Mouse (Mus musculus): Measurements from ENCODE around the gene Traf5. TPM values are rescaled to one million over a fixed set of nuclear protein-coding genes. Genes with fewer than 3 reads are reported as not detected.
A peak's percentile ranks its signal among the peaks of the same experiment; 100 is the strongest.

Traf5 gene
- polyA plus RNA-seq, 1 experiment from 2014 or later = 20.0 TPM

- Histone ChIP-seq H3K9me3 (replicated peaks) (no peaks in the 10 kb centered on the region), H3K9ac (no peak overlapping the region), H3K36me3 (no peaks in the 10 kb centered on the region), H3K4me1 (peaks cover 65% of the 10 kb centered on the region), H3K27ac (peak overlapping the region; percentile 67), H3K4me3 (replicated peaks) (no peak overlapping the region), H3K4me2 (no peak overlapping the region), H3K27me3 (no peaks in the 10 kb centered on the region)
- no peak for ATAC-seq (replicated peaks; ENCODE audit: low FRiP score)
- 65% methylated on average over 1 of the region's 1 CpGs for WGBS
Measured at GRCm38 (mm10) chr1:192074824-192075223, 17.5 kb downstream of the Traf5 start.

GRCm38 (mm10) chr1:192072426-192072825 is 19.9 kb downstream of the Traf5 start:
- H3K4me1 ChIP-seq = peaks cover 53% of the 10 kb centered on the region
- no peak overlapping the region for H3K9ac ChIP-seq
- H3K4me2 ChIP-seq = no peak overlapping the region
- no peak overlapping the region for H3K4me3 ChIP-seq (replicated peaks)
- no peak for ATAC-seq (replicated peaks; ENCODE audit: low FRiP score)
- H3K9me3 ChIP-seq (replicated peaks) = no peaks in the 10 kb centered on the region
- no peak overlapping the region for H3K27ac ChIP-seq
- no peaks in the 10 kb centered on the region for H3K27me3 ChIP-seq
- 79% methylated on average over 1 of the region's 1 CpGs for WGBS
- peaks cover 1% of the 10 kb centered on the region; the same call in 1 of the 2 replicates for H3K36me3 ChIP-seq

GRCm38 (mm10) chr1:192070618-192071051 is 21.7 kb downstream of the Traf5 start:
- Histone ChIP-seq H3K9ac (peak overlapping the region; percentile 23; the same call in 1 of the 2 replicates), H3K4me3 (replicated peaks) (peak overlapping the region; percentile 30), H3K4me1 (peaks cover 37% of the 10 kb centered on the region), H3K27me3 (no peaks in the 10 kb centered on the region), H3K36me3 (peaks cover 18% of the 10 kb centered on the region), H3K27ac (peak overlapping the region; percentile 90), H3K4me2 (peak overlapping the region; percentile 60), H3K9me3 (replicated peaks) (no peaks in the 10 kb centered on the region)
- 20% methylated on average over 3 of the region's 3 CpGs for WGBS
- peak; percentile 65 for ATAC-seq (replicated peaks; ENCODE audit: low FRiP score)

GRCm38 (mm10) chr1:192069971-192070591 is 22.3 kb downstream of the Traf5 start:
- Histone ChIP-seq H3K4me2 (peak overlapping the region; percentile 60), H3K4me1 (peaks cover 37% of the 10 kb centered on the region), H3K36me3 (peaks cover 23% of the 10 kb centered on the region), H3K4me3 (replicated peaks) (peak overlapping the region; percentile 30), H3K27me3 (no peaks in the 10 kb centered on the region), H3K9me3 (replicated peaks) (no peaks in the 10 kb centered on the region), H3K27ac (peak overlapping the region; percentile 90), H3K9ac (peak overlapping the region; percentile 23)
- peak; percentile 65 for ATAC-seq (replicated peaks; ENCODE audit: low FRiP score)
- 6% methylated on average over 13 of the region's 13 CpGs for WGBS

GRCm38 (mm10) chr1:192068188-192068587 is 24.2 kb downstream of the Traf5 start:
- Histone ChIP-seq H3K9me3 (replicated peaks) (peaks cover 8% of the 10 kb centered on the region; the same call in 1 of the 2 replicates), H3K4me3 (replicated peaks) (no peak overlapping the region), H3K9ac (no peak overlapping the region), H3K4me2 (no peak overlapping the region), H3K4me1 (peaks cover 28% of the 10 kb centered on the region), H3K27ac (no peak overlapping the region), H3K36me3 (peaks cover 42% of the 10 kb centered on the region), H3K27me3 (no peaks in the 10 kb centered on the region)
- WGBS = 53% methylated on average over 2 of the region's 2 CpGs
- no peak for ATAC-seq (replicated peaks; ENCODE audit: low FRiP score)

- Histone ChIP-seq H3K36me3 (peaks cover 52% of the 10 kb centered on the region), H3K9me3 (replicated peaks) (peaks cover 8% of the 10 kb centered on the region; the same call in 1 of the 2 replicates), H3K27ac (no peak overlapping the region), H3K4me3 (replicated peaks) (no peak overlapping the region), H3K27me3 (no peaks in the 10 kb centered on the region), H3K4me2 (no peak overlapping the region), H3K9ac (no peak overlapping the region), H3K4me1 (peaks cover 28% of the 10 kb centered on the region)
- WGBS = 97% methylated on average over 3 of the region's 3 CpGs
- ATAC-seq (replicated peaks; ENCODE audit: low FRiP score) = no peak
Measured at GRCm38 (mm10) chr1:192066956-192067355, 25.4 kb downstream of the Traf5 start.

- Histone ChIP-seq H3K4me3 (replicated peaks) (no peak overlapping the region), H3K27ac (no peak overlapping the region), H3K9me3 (replicated peaks) (peaks cover 8% of the 10 kb centered on the region; the same call in 1 of the 2 replicates), H3K27me3 (no peaks in the 10 kb centered on the region), H3K36me3 (peaks cover 81% of the 10 kb centered on the region), H3K9ac (no peak overlapping the region), H3K4me2 (no peak overlapping the region), H3K4me1 (peaks cover 9% of the 10 kb centered on the region)
- ATAC-seq (replicated peaks; ENCODE audit: low FRiP score) = no peak
- 93% methylated on average over 8 of the region's 8 CpGs for WGBS
Measured at GRCm38 (mm10) chr1:192063209-192063946, 29.0 kb downstream of the Traf5 start.

- no peak for ATAC-seq (replicated peaks; ENCODE audit: low FRiP score)
- no peaks in the 10 kb centered on the region for H3K27me3 ChIP-seq
- no peak overlapping the region for H3K4me2 ChIP-seq
- peaks cover 8% of the 10 kb centered on the region; the same call in 1 of the 2 replicates for H3K9me3 ChIP-seq (replicated peaks)
- peaks cover 88% of the 10 kb centered on the region for H3K36me3 ChIP-seq
- peak overlapping the region; percentile 63 for H3K27ac ChIP-seq
- no peak overlapping the region for H3K4me3 ChIP-seq (replicated peaks)
- H3K9ac ChIP-seq = no peak overlapping the region
- H3K4me1 ChIP-seq = peaks cover 8% of the 10 kb centered on the region
- WGBS = 70% methylated on average over 14 of the region's 14 CpGs
Measured at GRCm38 (mm10) chr1:192062682-192063081, 29.7 kb downstream of the Traf5 start.

- Histone ChIP-seq H3K4me3 (replicated peaks) (no peak overlapping the region), H3K27me3 (no peaks in the 10 kb centered on the region), H3K9me3 (replicated peaks) (peaks cover 8% of the 10 kb centered on the region; the same call in 1 of the 2 replicates), H3K36me3 (peaks cover 88% of the 10 kb centered on the region), H3K9ac (no peak overlapping the region), H3K4me2 (no peak overlapping the region), H3K4me1 (peaks cover 8% of the 10 kb centered on the region), H3K27ac (peak overlapping the region; percentile 63)
- 29% methylated on average over 4 of the region's 4 CpGs for WGBS
- ATAC-seq (replicated peaks; ENCODE audit: low FRiP score) = peak; percentile 91
Measured at GRCm38 (mm10) chr1:192061666-192062306, 30.6 kb downstream of the Traf5 start.

- H3K27me3 ChIP-seq = no peaks in the 10 kb centered on the region
- no peak overlapping the region for H3K4me3 ChIP-seq (replicated peaks)
- H3K4me2 ChIP-seq = no peak overlapping the region
- peaks cover 5% of the 10 kb centered on the region; the same call in 1 of the 2 replicates for H3K9me3 ChIP-seq (replicated peaks)
- H3K4me1 ChIP-seq = peaks cover 8% of the 10 kb centered on the region
- H3K27ac ChIP-seq = no peak overlapping the region
- H3K36me3 ChIP-seq = peaks cover 74% of the 10 kb centered on the region
- no peak for ATAC-seq (replicated peaks; ENCODE audit: low FRiP score)
- no peak overlapping the region for H3K9ac ChIP-seq
- WGBS = 86% methylated on average over 10 of the region's 10 CpGs
Measured at GRCm38 (mm10) chr1:192058911-192059310, 33.4 kb downstream of the Traf5 start.

GRCm38 (mm10) chr1:192053726-192054125 is 38.6 kb downstream of the Traf5 start:
- H3K4me2 ChIP-seq = no peak overlapping the region
- 42% methylated on average over 3 of the region's 3 CpGs for WGBS
- no peak overlapping the region for H3K9ac ChIP-seq
- peaks cover 40% of the 10 kb centered on the region for H3K36me3 ChIP-seq
- H3K27ac ChIP-seq = no peak overlapping the region
- no peak for ATAC-seq (replicated peaks; ENCODE audit: low FRiP score)
- H3K9me3 ChIP-seq (replicated peaks) = no peaks in the 10 kb centered on the region
- H3K27me3 ChIP-seq = no peaks in the 10 kb centered on the region
- no peaks in the 10 kb centered on the region for H3K4me1 ChIP-seq
- no peak overlapping the region for H3K4me3 ChIP-seq (replicated peaks)

- no peaks in the 10 kb centered on the region for H3K9me3 ChIP-seq (replicated peaks)
- H3K4me2 ChIP-seq = no peak overlapping the region
- H3K4me3 ChIP-seq (replicated peaks) = no peak overlapping the region
- WGBS = 79% methylated on average over 5 of the region's 5 CpGs
- H3K27me3 ChIP-seq = no peaks in the 10 kb centered on the region
- no peak for ATAC-seq (replicated peaks; ENCODE audit: low FRiP score)
- H3K9ac ChIP-seq = no peak overlapping the region
- no peaks in the 10 kb centered on the region for H3K4me1 ChIP-seq
- H3K36me3 ChIP-seq = peaks cover 33% of the 10 kb centered on the region
- no peak overlapping the region for H3K27ac ChIP-seq
Measured at GRCm38 (mm10) chr1:192052986-192053385, 39.4 kb downstream of the Traf5 start.
